Mouse (Mus musculus) megakaryocyte-erythroid progenitor cell, adult 5-6 weeks (primary cell): ENCODE data around the gene Mon1a. TPM values are rescaled to one million over a fixed set of nuclear protein-coding genes. Genes with fewer than 3 reads are reported as not detected.

Experiments
- ATAC-seq: replicated peaks from 2 replicates; pipeline ENCODE4 v1.8.0; 2016; ENCODE audit warnings: mild to moderate bottlenecking, inconsistent platforms; ENCODE audit not compliant: severe bottlenecking, poor library complexity, low FRiP score, low TSS enrichment
- total RNA-seq, 2 experiments: library from RNA; stranded (forward) in 1 of 2; stranded (reverse) in 1 of 2; fragments of 200-1000, 215-1000 nt in 1 of 2; fragments of >200 nt in 1 of 2; fragmentation: Nextera tagmentation in 1 of 2; gene quantifications; 2 replicates each; pipeline ENCODE4 v1.2.3; 2014 to 2017

Mon1a gene
- total RNA-seq, 2 experiments from 2014 or later = 6.1 to 7.2 TPM

DNA sequence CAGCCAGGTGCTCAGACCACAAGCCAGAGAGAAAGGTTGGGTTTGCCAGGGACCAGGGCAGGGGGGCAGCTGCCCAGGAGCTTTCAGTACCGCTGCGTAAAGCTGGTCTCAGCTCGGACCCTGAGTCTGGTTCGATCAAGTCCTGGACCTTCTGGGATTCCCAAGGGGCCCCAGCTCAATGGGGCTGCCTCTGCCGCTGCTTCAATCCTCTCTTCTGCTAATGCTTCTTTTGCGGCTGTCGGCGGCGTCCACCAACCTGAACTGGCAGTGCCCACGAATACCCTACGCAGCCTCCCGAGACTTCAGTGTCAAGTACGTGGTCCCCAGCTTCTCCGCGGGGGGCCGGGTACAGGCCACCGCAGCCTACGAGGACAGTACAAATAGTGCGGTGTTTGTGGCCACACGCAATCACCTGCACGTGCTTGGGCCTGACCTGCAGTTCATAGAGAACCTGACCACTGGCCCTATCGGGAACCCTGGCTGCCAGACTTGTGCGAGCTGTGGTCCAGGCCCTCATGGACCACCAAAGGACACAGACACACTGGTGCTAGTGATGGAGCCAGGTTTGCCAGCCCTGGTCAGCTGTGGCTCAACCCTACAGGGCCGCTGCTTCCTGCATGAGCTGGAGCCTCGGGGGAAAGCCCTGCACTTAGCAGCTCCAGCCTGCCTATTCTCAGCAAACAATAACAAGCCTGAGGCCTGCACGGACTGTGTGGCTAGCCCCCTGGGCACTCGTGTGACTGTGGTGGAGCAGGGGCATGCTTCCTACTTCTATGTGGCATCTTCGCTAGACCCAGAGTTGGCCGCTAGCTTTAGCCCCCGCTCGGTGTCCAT, 19.2 kb downstream of the Mon1a start:
- ATAC-seq = no peak

DNA sequence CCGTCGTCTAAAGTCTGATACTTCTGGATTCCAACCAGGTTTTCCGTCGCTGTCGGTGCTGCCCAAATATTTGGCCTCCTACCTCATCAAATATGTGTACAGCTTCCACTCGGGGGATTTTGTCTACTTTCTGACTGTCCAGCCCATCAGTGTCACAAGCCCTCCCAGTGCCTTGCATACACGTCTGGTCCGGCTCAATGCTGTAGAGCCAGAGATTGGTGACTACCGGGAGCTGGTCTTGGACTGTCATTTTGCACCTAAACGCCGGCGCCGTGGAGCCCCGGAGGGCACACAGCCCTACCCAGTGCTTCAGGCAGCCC, 19.8 kb downstream of the Mon1a start:
- no peak for ATAC-seq

DNA sequence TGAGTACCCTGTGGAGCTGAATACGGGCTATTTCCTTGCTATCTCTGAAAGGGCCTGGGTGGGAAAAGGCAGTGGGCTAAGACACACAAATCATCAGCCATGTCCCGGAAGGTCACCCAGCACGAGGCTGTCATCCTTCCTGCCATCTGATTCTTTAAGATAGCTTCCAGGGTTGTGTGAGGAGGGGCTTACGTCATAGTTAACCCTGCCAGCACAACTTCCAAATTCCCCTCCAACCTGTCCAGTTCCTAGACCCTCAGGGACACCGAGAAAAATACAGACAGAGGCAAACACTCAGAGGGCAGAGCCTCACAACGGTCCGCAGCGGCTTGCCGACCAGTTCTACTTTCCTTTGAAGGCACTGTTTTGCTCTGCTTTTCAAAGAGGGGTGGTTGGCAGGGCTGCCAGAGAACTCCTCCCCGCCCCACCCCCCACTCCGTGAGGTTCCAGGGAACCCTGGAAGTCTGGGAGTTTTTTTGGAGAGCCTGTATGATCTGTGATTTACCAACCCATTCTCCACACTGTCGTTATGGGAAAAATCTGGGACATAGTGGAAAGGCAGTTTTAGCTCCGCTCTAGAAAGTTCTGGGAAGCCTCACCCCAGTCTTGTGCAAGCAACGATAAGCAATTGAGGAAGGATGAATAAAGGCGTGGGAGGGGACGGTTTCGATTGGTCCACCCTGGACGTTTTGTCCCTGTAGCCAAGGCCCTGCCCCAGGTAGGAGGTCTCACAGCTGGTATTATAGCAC, 20.6 kb downstream of the Mon1a start:
- ATAC-seq = no peak

DNA sequence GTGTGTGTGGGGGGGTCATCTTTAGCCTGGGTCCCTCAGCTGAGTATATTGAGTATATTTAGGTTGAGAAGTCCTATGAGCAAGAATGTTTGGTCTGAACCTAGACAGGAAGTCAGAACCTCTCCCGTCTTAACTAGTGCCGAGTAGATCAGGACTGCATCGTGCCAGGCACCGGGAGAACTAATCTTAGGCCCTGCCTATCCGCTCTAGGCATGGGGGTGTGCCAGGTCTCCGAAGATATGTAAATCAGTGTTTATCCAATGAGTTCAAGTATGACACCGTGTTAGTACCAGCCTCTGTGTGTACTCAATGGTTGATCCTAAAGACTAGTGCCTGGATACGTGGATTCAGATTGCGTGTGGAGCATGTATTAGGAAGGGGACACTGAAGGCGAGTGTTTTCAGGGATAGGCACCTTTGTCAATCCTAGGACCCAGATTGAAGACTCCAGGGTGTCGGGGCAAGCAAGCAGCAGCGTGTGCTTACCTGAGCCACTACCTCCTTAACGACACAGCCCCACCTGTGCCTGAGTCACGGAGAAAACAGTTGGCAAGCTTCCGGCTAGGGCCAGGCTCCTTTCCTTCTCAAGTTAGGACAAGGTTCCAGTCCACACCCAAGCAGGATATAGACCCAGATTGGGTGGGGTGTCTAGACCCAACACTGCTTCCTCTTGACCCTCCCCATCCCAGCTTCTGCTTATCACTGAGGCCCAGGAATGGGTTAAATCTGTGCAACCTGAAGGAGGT, 22.2 kb downstream of the Mon1a start:
- no peak for ATAC-seq

DNA sequence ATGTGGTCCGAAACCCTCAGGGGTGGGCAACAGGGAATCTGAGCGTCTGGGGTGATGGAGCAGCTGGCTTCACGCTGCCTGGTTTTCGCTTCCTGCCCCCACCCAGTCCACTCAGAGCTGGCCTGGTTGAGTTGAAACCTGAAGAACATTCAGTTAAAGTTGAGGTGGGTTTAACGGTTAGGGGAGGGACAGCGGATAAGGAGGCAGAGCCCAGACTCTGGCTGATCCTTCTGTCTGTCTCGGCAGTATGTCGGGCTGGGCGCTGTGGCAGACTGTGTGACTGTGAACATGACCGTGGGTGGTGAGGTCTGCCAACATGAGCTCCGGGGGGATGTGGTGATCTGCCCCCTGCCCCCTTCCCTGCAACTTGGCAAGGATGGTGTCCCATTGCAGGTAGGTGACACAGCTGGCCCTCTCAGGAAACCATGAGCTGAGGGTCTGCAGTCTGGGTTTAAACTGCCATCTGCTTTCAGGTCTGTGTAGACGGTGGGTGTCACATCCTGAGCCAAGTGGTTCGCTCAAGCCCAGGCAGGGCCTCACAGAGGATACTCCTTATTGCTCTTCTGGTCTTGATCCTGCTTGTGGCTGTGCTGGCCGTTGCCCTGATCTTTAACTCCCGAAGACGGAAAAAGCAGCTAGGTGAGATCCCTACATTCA, 26.9 kb downstream of the Mon1a start:
- ATAC-seq = no peak

DNA sequence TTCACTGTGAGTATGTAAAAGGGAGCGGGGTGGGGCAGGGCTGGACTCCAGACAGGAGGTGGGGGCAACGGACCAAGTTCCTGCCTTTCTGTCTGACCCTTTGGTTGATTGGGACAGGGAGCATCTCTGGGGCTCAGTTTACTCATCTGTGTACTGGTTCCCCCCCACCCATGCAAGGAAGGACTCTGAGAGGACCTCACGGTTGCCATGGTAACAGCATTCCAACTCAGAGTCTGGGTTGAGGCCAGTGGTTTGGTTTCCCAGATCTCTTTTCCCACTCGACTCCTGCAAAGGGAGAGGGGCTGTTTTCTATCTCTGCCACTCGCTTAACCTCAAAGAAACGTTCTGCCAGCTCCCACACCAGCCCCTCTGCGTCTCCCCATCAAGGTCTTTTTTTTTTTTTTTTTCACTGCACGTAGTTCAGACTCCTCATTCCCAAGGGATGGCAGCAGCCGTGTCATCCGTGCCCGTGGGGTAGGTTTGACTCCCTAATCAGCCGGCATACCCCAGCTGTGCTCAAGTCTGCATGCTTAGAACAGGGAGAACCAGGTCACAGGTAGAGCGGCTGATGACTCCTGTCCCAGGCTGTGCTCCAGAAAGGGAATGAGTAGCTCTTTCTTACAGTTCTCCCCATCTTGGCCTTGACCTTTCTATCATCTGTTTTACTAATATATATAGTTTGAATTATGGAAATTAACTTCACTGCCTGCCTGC, 30.1 kb downstream of the Mon1a start:
- no peak for ATAC-seq

DNA sequence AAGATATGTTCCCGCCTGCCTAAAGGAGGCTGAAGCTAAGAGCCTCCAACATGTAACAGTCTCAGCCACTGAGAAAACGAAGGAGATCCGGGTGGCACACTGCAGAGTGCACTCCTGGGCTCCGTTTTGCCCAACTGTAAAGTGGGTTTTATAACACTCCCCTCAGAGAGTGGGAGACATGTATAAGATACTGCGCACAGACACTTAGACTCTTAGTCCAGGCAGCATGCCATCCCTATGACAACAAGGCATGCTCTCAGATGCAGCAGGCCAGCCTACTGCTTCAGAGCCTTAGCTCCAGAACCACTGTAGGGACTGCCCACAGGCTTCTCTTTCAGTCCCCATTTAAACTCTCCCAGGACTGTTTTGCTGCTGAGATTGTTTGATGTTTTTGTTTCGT, 30.9 kb downstream of the Mon1a start:
- no peak for ATAC-seq

DNA sequence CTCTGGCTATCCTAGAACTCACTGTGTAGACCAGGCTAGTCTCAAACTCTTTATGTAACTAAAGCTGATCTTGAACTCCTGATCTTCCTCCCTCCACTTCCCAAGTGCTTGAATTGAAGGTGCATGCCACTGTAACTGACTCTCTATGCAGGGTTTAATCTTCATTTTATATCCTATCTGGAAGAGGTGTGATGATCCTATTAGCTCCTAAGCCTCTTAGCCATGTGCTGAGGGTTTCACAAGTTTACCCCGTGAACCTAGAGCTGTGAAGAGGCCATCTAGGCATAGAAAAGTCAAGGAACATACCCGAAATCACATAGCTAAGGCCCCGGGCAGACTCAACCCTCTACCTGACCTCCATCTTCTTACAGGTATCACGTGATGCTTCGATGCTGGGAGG, 31.5 kb downstream of the Mon1a start:
- no peak for ATAC-seq

DNA sequence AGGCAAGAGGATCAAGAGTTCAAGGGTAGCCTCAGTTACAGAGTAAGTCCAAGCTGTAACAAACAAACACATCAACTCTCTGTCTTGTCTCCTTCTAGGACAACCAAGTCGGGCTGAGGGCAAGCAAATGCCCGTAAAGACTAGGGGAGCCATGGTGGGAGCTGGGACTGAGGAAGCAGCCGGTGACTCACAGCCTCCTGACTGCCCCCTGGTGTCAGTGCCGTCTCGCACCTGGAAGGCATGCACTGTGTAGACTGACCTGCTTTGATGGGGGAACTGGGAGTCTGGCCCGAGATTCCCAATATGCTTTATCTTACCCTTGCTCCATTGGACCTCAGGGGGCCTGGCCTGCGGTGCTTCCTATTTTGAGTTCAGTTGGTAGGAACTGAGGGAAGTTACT, 35.1 kb downstream of the Mon1a start:
- ATAC-seq = peak; percentile 76

DNA sequence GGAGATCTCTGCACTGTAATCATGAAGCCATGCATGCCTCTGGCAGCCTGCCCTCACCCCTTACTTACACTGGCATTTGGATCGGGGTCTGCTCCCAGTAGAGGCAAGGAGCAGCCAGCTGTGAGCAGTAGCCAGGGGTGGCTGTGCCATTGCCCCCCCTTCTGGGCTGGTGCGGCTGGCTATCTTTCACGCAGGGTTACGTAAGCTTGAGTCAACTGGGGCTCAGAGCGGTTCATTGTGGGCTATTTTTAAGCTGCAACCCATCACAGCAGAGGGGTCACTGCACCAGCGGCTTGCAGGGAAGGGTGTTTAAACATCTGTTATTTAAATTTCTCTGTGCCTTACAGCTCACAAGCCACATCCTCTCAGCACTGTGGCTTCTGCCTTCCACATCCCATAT, 36.0 kb downstream of the Mon1a start:
- 0 out of 2 replicates have a peak, but pooled peaks have one; percentile 46 for ATAC-seq

DNA sequence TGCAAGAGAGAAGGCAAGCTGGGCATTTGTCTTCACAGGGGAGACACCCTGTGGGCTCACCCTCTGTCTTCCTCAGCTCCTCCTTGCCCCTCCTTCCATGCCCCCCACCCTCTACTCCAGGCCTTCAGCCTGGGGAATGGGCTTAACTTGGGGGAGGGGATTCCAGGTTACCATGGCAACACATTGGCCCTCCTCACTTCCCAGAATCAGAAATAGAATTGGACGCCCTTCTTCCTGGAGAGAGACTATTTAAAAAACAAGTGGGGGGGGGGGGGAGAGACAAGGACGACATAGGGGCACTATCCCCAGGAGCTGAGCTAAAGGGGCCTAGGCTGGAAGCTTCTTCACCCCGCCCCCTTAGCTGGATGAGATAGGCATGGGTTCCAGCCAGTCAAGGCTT, 37.3 kb downstream of the Mon1a start:
- ATAC-seq = no peak

DNA sequence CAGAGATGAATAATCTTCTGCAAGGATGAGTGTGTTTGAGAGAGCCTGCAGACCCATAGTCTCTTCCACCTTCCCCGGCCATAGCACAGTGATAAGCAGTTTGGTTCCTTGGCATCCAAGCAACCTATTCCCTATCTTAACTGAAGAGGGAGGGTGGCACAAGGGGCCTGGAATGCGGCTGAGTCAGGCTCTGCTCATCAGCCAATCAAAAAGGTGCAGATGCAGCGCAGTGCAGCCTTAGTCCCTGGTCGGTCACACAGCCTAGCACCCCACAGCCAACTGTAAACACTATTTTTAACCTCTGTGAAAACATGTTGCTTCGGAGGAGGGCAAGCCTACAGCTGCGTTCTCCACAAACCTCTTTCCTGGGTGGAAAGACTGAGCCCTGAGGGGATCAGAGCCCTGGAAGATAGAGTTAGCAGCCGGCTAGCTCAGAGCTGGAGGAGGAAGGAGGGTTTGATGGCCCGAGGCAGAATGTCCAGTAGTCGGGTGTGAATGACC, 39.0 kb downstream of the Mon1a start:
- no peak for ATAC-seq

DNA sequence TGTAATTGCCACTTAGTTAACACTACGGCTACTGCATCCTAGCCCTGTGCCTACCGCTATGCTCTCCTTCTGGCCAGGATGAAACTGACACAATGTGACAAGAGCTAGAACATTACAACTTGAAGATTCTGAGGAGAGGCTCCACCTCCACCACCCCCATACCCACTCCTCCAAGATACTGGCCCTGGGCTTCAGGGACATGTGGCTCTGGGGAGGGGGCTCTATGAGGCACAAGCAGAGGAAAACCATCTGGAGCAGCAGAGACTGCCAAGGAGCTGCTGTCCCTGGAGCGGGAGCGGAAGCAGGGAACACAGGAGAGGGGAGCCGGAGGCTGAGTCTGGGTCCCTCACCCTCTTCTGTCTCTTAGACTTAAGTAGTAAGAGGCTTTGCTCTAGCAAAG, 39.8 kb downstream of the Mon1a start:
- no peak for ATAC-seq

DNA sequence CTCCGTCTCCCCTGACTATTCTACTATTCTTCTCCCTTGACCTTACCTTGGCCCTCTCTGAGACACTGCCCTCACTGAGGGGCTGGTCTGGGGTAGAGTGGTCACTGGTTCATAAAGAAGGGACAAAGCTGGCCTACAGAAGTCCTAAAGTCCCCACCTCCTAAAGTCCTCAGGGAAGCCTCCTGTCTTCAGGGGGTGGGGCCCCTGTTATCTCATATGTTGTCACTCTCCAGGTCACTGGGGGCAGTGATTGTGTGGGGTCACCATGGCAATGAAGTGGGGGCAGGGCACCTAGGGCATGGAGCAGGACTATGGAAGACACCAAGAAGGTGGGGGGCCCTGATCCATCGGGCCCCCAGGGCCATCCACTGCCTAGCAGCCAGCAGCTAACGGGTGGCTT, 40.2 kb downstream of the Mon1a start, which contains the start of gene Actl11:
Gene Actl11 (plus strand): TSS at position 301 of the 400 bp plus-strand sequence.
- ATAC-seq = no peak

DNA sequence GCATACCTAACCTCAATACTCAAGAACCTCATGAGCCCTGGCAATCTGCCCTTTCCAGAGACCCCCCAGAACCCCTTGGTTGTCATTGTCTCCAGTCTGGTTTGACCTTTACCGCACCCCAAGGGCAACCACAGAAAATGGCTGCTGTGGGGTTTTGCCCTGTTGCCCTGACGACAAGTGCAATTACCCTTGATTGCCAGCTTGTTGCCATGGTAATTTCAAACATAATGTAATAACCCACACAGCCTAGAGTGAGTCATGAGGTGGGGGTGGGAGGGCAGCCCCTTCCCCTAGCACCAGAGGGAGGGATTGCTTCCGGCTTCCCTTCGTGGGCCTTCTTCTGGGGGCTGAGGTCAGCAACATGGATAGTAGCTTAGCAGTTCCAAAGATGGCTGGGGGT, 44.3 kb downstream of the Mon1a start:
- ATAC-seq = no peak

DNA sequence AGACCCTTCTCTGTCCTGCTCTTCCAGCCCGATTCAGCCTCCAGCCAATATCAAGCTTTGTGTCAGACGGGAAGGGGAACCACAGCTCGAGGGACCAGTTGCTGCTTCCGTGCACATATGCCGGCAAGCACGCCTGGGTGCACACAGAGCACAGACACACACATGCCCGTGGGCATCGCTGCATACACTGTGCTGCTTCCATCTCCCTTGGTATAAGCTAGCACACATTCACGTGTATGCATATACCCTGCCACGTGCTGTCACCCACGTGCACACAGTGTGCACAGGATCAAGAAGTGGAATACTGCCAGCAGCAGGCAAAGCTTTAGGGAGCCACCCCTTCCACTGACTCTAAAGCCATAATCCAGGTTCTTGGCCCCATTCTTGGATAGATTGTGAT, 46.2 kb downstream of the Mon1a start:
- no peak for ATAC-seq

DNA sequence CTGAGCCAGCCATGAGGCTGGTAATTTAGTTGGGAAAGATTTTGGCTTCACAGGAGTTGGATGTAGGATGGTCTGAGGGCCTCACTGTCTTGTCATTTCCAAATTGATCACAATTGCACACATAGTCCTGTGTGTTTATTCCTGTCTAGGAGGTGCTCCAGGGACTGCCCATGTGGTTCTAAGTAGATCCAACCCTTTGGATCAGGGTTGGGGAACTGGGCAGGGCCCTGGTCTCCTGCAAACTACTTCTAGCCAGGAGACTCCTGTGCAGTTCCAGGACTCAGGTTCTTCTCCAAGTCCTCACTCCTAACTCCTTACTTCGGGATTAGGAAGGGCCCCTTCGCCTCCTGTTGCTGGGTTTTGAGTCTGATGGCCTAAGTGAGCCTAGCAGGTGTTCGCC, 47.4 kb downstream of the Mon1a start, which contains the start of gene Camkv:
Gene Camkv (plus strand): TSS at position 301 of the 400 bp plus-strand sequence.
- ATAC-seq = no peak

DNA sequence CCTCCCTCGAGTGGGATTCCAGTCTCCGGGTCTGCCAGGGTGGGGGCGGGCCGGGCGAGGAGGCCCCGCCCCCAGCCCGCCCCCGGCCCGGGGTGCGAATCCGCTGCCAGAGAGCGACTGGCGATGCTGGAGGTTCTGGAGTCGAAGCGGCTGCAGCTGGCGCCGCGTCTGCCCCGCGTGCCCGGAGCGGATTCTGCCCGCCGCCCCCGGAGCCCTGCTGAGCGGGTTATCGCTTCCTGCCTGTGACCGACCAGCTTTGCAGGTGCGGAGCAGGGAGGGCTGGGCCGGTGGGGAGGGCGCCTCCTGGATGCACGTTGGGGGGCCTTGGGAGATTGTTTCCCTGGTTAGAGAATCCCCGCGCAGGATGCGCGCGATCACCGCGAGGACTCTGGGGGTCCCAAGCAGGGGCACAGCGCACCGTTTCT, 47.9 kb downstream of the Mon1a start:
- peak; percentile 56 for ATAC-seq
